Mouse (Mus musculus) midbrain, postnatal 0 days (tissue): ENCODE measurements around the gene Naa15. TPM values are rescaled to one million over a fixed set of nuclear protein-coding genes. Genes with fewer than 3 reads are reported as not detected.

Experiments
- ATAC-seq: fragments of 200-750 bp; cut with Nextera tagmentation; 2 replicates; pipeline ENCODE4 v1.8.0; 2017; ENCODE audit warnings: moderate number of reproducible peaks, mild to moderate bottlenecking, moderate TSS enrichment, moderate library complexity; ENCODE audit not compliant: low FRiP score
- DNase-seq: peaks from one replicate; pipeline ENCODE4 v3.0.0-alpha.2; 2015; ENCODE audit warnings: low spot score
- H3K27ac ChIP-seq: fragments of 300-500 bp; sonication (generic); 2 replicates; pipeline ENCODE4 v1.5.1; 2014; ENCODE audit warnings: low read depth, mild to moderate bottlenecking, low read length, mixed read lengths
- H3K27me3 ChIP-seq: fragments of 300-500 bp; sonication (generic); 2 replicates; pipeline ENCODE4 v1.6.1; 2014; ENCODE audit warnings: low read length, control low read depth, mixed read lengths; ENCODE audit not compliant: insufficient read depth
- H3K36me3 ChIP-seq: fragments of 300-500 bp; sonication (generic); 2 replicates; pipeline ENCODE4 v1.6.1; 2014; ENCODE audit warnings: low read length, control low read depth, mixed read lengths; ENCODE audit not compliant: insufficient read depth
- H3K4me1 ChIP-seq: fragments of 300-500 bp; sonication (generic); 2 replicates; pipeline ENCODE4 v1.6.1; 2014; ENCODE audit warnings: mild to moderate bottlenecking, control low read depth, antibody characterized with exemption, low read length, mixed read lengths; ENCODE audit not compliant: insufficient read depth
- H3K4me2 ChIP-seq: fragments of 300-500 bp; sonication (generic); 2 replicates; pipeline ENCODE4 v1.6.1; 2014; ENCODE audit warnings: low read depth, mild to moderate bottlenecking, low read length, mixed read lengths; ENCODE audit not compliant: poor library complexity, severe bottlenecking
- H3K4me3 ChIP-seq: fragments of 300-500 bp; sonication (generic); 2 replicates; pipeline ENCODE4 v1.5.1; 2014; ENCODE audit warnings: low read depth, mild to moderate bottlenecking, low read length, moderate library complexity
- H3K9ac ChIP-seq: fragments of 300-500 bp; sonication (generic); replicated peaks from 2 replicates; pipeline ENCODE4 v1.6.1; 2014; ENCODE audit warnings: mild to moderate bottlenecking, low read length, moderate library complexity, mixed read lengths; ENCODE audit not compliant: poor library complexity, severe bottlenecking
- H3K9me3 ChIP-seq: fragments of 300-500 bp; sonication (generic); 2 replicates; pipeline ENCODE4 v1.6.1; 2016; ENCODE audit warnings: low read length, control low read depth
- CTCF ChIP-seq: IDR thresholded peaks from 2 replicates; pipeline ENCODE4 v1.5.1; 2016; ENCODE audit warnings: antibody characterized with exemption, mild to moderate bottlenecking
- WGBS: fragments of 180-500 bp; shearing (Covaris S2); extraction: QIAGEN DNeasy Blood & Tissue Kit; methylation state at CpG from one replicate; pipeline ENCODE4 v1.1.7; 2014; 5-methylcytosine and 5-hydroxymethylcytosine counted together
- polyA plus RNA-seq: library from polyadenylated mRNA; unstranded; fragments of >200 nt; fragmentation: Nextera tagmentation; extraction: Ambion mirVana; gene quantifications from 2 replicates; pipeline ENCODE4 v1.2.1, GENCODE M21; 2015
- total RNA-seq: library from RNA; depleted of rRNA; stranded (reverse); fragments of >200 nt; gene quantifications from 2 replicates; pipeline ENCODE4 v1.2.3, GENCODE M21; 2014

The Naa15 gene
- total and polyA plus RNA-seq, 2 experiments from 2014 or later, result 19.5 to 29.7 TPM

DNA sequence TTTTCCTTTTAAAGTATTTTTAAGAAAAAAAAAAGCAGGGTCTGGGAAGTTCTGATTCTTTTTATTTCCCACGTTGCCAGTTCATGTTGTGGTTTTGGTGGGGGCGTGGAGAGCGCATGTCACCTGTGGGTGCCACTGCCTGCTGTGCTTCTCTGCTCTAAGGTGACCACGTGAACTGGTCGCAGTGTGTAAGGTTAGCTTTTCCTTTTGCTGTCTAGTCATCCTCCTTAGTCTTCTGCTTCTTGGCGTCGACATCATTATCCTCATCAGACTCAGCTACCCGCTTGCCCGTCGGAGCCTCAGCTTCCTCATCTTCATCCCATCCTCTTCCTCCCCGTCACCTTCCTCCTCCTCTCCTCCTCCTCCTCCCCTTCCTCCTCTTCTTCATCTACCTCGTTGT lies 12.3 kb upstream of the Naa15 start:
- Histone ChIP-seq H3K27me3 (peaks cover 3% of the 10 kb centered on the region; the same call in 1 of the 2 replicates), H3K36me3 (peaks cover 10% of the 10 kb centered on the region; the same call in 1 of the 2 replicates), H3K9me3 (no peaks in the 10 kb centered on the region), H3K27ac (no peak overlapping the region), H3K9ac (no peak overlapping the region), H3K4me1 (no peaks in the 10 kb centered on the region), H3K4me3 (no peak overlapping the region), H3K4me2 (no peak overlapping the region)
- 91% methylated on average over 12 of the region's 12 CpGs for WGBS
- ATAC-seq (no peak), DNase-seq (no peak)
- no peak for TF ChIP-seq CTCF

DNA sequence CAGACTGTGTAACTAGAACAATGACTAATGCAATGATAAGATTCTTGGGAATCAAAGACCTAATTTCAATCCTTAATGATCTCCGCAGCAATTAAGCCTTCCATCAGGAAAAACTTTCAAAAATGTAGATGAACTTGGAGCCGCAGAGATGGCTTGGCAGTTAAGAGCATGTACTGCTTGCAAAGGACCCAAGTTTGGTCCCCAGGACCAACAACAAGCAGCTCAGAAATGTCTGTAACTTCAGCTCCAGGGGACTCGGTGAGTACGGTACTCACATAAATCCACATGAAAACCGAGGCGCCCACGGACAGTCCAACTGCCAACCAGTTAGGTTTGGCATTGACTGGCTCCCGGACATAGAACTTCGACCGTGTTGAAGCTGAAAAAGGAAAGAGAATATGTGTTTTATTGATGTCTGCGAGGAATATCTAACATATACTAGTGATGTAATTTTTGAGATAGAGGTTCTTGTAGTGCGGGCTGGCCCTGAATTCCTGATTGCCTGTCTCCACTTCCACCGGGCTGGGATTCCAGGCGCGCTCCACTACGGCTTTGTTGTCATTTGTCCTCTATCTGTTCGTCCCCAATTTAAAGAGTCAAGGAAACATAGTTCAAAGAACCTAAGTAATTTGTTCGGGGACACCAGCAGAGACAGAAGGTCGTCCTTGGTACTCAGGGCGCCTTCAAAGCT lies 6.9 kb upstream of the Naa15 start:
- Histone ChIP-seq H3K4me2 (peak overlapping the region; percentile 54), H3K9me3 (no peaks in the 10 kb centered on the region), H3K4me1 (peaks cover 4% of the 10 kb centered on the region; the same call in 1 of the 2 replicates), H3K9ac (peak overlapping the region; percentile 87), H3K27me3 (no peaks in the 10 kb centered on the region), H3K36me3 (peaks cover 10% of the 10 kb centered on the region; the same call in 1 of the 2 replicates), H3K27ac (peak overlapping the region; percentile 97), H3K4me3 (peak overlapping the region; percentile 89)
- 22% methylated on average over 20 of the region's 20 CpGs for WGBS
- DNase-seq (no peak), ATAC-seq (peak; percentile 18)
- TF ChIP-seq CTCF, result no peak

DNA sequence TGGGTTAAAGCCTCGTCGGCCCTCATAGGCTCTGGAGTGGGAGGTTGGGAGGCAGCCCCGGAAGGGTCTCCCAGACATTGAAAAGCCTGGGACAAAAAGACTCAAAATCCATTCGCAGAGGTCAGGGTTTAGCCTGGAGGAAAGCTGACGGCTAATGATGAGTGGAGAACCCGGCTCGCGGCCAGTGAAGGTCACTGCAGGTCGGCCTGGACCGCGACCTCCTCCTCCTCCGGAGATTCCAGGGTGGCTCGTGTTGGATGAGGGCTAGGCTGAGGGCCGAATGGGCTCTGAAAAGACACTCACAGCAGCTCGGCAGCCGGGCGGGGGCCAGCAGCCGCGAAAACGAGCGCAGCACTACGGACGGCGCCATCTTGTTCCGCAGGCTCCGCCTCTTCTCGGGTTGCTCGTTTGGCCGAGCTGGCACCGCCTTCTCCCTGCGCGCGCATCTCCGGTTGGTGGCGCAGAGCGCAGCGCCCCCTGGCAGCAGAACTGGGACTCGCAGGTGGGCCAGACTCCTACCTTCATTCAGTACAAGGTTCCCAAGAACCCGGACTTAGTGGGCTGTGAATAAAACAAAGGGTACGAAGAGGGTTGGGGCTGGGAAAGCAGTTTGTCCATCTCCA lies 6.3 kb upstream of the Naa15 start, which contains the start of gene Ndufc1:
Gene Ndufc1 (minus strand): TSS at position 428 of the 623 bp plus-strand sequence.
- H3K4me3 ChIP-seq, result peak within 1 kb of the TSS; percentile 89
- peak within 1 kb of the TSS; percentile 87 for H3K9ac ChIP-seq
- peaks cover 4% of the 10 kb centered on the region; the same call in 1 of the 2 replicates for H3K4me1 ChIP-seq
- ATAC-seq, result peak; percentile 92
- peak; percentile 95 for DNase-seq
- peak; percentile 98 for TF ChIP-seq CTCF
- H3K4me2 ChIP-seq, result peak within 1 kb of the TSS; percentile 54
- no peaks in the 10 kb centered on the region for H3K27me3 ChIP-seq
- under 1% methylated on average over 40 of the region's 40 CpGs for WGBS
- no peaks in the 10 kb centered on the region for H3K9me3 ChIP-seq
- H3K27ac ChIP-seq, result peak within 1 kb of the TSS; percentile 97
- peaks cover 10% of the 10 kb centered on the region; the same call in 1 of the 2 replicates for H3K36me3 ChIP-seq

DNA sequence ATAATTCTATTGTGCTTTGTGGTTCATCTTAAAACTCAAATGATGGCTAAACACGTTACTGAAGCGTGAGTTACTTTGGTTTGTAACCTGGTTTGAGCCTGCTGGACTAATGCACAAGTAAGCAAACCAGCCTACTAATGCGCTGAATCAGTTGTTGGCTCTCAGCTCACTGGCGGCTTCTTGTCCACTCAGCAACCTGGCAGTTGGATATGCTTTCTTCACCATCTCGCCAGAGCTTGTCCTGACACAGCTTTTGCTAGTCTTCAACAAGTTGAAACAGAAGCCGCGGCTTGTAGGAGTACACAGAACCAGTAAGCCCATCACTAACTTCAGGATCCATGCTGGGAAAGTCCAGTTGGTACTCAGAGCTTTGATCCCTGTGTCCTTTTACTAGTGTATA lies 2.5 kb upstream of the Naa15 start:
- peaks cover 8% of the 10 kb centered on the region; the same call in 1 of the 2 replicates for H3K4me1 ChIP-seq
- ATAC-seq (no peak), DNase-seq (no peak)
- H3K27ac ChIP-seq, result no peak overlapping the region
- H3K36me3 ChIP-seq, result no peaks in the 10 kb centered on the region
- 94% methylated on average over 7 of the region's 7 CpGs for WGBS
- H3K4me2 ChIP-seq, result no peak overlapping the region
- H3K4me3 ChIP-seq, result no peak overlapping the region
- no peak for TF ChIP-seq CTCF
- H3K9ac ChIP-seq, result no peak overlapping the region
- H3K9me3 ChIP-seq, result no peaks in the 10 kb centered on the region
- no peaks in the 10 kb centered on the region for H3K27me3 ChIP-seq

DNA sequence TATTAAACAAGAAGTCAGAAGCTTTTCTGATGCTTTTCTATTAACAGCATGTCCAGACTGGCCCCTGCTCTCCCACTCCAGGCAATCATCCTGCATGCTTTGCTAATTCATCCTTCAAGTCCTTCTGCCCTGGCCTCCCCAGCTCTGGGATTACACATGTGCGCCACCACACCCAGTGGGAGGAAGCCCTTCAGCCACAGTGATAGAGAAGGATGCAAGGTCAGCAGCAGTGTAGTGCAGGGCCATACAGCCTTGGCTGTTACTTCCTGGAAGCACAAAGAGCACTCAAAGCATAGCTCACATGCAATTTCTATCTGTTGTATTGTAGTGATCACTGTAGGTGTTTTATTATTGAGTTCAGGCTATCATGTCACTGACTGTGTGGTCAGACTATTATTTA lies 1.7 kb upstream of the Naa15 start:
- no peak overlapping the region for H3K4me3 ChIP-seq
- H3K9ac ChIP-seq, result no peak overlapping the region
- no peak for TF ChIP-seq CTCF
- H3K27me3 ChIP-seq, result no peaks in the 10 kb centered on the region
- ATAC-seq (no peak), DNase-seq (no peak)
- H3K4me2 ChIP-seq, result no peak overlapping the region
- no peaks in the 10 kb centered on the region for H3K36me3 ChIP-seq
- peaks cover 8% of the 10 kb centered on the region; the same call in 1 of the 2 replicates for H3K4me1 ChIP-seq
- no peak overlapping the region for H3K27ac ChIP-seq
- no peaks in the 10 kb centered on the region for H3K9me3 ChIP-seq
- WGBS, result 90% methylated on average over 1 of the region's 1 CpGs

GRCm38 (mm10) chr3:51416073-51416363 lies 1.1 kb downstream of the Naa15 start:
- Histone ChIP-seq H3K27me3 (no peaks in the 10 kb centered on the region), H3K4me1 (peaks cover 8% of the 10 kb centered on the region; the same call in 1 of the 2 replicates), H3K4me2 (peak overlapping the region; percentile 70), H3K9me3 (no peaks in the 10 kb centered on the region), H3K36me3 (no peaks in the 10 kb centered on the region), H3K4me3 (peak overlapping the region; percentile 98), H3K9ac (peak overlapping the region; percentile 93), H3K27ac (peak overlapping the region; percentile 92)
- ATAC-seq, result peak; percentile 71
- WGBS, result 0% methylated on average over 7 of the region's 30 CpGs
- no peak for DNase-seq
- no peak for TF ChIP-seq CTCF
